Mouse (Mus musculus) heart, adult 2 months (tissue): ENCODE measurements around the gene Primpol.

Experiments used
- CTCF ChIP-seq: fragments of 200-600 bp; IDR thresholded peaks from 2 replicates; pipeline ENCODE4 v1.8.1; 2022; ENCODE audit warnings: antibody characterized with exemption, mild to moderate bottlenecking, moderate library complexity
- POLR2A ChIP-seq: fragments of 200-500 bp; IDR thresholded peaks from 2 replicates; pipeline ENCODE4 v1.6.1; 2011; ENCODE audit warnings: mild to moderate bottlenecking, low read depth, low read length, control low read depth; ENCODE audit not compliant: insufficient read depth

GRCm38 (mm10) chr8:46552441-46552765 is 64.6 kb downstream of the Primpol start:
- TF ChIP-seq CTCF = no peak
- TF ChIP-seq POLR2A = no peak
